Mouse (Mus musculus) 3134 (cell line): ENCODE data around the gene Gnb4.
A peak's percentile ranks its signal among the peaks of the same experiment; 100 is the strongest.

Source experiments
- DNase-seq: peaks from one replicate; pipeline ENCODE4 v3.0.0-alpha.2; 2011; ENCODE audit warnings: low spot score; ENCODE audit not compliant: insufficient read length; ENCODE audit errors: extremely low read depth

Gene Gnb4

DNA sequence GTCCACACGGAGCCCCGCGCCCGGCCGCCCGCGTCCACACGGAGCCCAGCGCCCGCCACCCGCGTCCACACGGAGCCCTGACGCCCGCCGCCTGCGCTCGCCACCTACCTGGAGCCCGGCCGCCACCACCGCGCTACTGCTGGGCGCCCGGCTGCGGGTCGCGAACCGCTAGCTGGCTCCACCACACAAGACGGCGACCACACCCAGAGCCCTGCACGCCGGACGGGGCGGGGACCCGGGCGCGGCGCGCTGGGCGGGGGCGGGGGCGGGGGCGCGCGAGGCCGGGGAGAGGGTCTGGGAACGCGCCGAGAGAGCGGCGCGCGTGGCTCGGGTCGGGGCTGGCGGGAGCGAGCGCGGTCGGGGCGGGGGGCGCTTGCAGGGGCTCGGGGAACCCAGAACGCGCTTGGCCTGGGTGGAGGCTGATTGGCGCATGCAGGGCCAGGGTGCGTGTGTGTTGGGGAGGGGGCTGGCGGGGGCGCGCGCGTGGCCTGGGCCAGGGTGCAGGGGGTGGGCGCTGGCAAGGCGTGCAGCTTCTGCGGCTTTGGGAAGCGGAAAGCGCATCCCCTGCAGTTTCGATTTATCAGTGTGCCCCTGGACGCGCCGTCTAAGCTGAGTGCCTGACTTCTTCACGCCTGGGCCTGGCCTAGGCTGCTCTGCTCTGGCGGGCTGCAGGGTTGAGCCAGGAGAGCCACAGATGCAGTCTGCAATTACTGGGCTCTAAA is at the start of gene Gnb4:
Gene Gnb4 (minus strand): TSS at position 255 of the 722 bp plus-strand sequence.
- peak; percentile 57 for DNase-seq

DNA sequence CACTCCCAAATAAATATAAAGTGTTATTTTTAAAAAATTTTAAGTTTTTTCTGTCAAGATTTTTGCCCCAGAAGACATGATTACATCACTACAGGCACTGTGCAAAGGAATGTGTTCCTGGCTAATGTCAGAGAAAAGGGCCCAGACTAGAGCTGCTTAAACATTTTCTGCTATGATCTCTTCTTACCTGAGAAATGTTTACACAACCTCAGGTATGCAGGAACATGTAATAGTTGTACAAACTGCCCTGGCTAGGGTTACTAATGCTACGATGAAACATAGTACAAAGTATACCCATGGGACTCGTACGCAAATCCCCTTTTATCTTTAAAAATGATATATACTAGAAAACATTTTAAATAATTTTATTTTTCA is 45.2 kb upstream of the Gnb4 start:
- DNase-seq = no peak

DNA sequence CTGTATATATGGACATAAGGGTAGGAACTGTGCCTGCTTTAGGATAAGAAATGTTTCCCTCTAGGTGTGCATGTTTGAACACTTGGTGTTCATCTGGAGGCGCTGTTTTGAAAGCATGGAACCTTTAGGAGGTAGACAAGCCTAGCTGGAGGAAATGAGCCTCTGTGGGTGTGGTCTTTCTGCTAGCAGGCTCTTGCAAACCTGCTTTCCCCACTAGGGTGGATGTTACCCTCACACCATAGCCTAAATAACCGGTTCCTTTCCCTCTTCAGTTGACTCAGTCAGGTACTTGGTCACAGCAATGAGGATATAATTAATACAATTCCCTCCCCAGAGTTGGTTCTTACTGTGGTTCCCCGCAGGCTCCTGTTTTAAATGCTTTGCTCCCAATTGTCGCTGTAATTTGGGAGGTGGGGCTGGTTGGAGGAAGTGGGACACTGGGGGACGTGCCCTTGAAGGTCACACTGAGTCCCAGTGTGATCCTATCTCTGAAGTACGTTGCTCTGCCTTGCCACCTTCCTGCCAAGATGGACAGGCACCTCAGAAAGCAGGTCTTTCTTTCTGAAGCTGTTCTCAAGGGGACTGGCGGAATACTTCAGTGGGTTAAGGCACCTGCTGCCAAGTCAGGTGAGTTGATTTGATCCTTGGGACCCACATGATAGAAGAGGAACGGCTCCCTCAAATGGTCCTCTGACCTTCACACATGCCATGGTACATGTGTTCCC is 44.6 kb upstream of the Gnb4 start:
- DNase-seq = no peak

DNA sequence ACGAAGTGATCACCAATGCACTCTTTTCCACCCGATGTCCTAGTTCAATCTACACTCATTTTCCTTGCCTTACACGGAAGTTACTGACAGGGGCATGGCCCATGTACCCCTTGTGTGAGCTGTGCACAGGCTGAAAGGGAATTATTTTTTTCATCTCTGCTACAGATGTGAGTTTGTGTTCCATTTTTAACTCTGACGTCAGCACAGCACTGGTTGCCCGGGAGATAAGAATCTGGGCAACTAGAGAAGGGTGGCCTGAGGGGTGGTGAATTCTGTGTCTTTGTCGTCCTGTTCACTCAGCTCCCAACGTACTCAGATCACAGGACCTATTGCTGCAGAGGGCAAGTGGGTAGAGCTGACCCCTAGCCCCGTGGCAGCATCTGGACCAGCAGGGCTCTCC is 43.9 kb upstream of the Gnb4 start:
- no peak for DNase-seq

- no peak for DNase-seq
These were observed 43.1 kb upstream of the Gnb4 start for GRCm38 (mm10) chr3:32659506-32659905.

GRCm38 (mm10) chr3:32658821-32659220 is 42.4 kb upstream of the Gnb4 start:
- DNase-seq = no peak

DNA sequence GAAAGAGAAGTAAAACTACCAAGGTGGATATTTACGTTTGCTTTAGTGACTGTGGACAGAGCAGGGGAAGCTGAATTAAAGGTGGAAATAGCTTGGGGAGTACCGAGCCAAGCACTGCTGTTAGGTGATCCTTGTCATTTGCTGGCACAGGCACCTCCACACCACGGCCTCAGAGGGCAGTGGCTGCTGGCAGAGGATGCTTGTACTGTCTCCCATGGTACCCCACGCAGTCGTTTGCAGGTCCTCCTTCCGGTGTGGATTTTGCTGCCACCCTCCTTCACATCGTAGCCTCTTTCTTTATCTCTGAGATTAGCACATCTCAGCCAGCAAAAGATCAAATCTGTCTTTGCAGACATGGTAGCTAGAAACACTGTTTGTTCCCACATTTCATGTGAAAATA is 42.0 kb upstream of the Gnb4 start:
- no peak for DNase-seq

DNA sequence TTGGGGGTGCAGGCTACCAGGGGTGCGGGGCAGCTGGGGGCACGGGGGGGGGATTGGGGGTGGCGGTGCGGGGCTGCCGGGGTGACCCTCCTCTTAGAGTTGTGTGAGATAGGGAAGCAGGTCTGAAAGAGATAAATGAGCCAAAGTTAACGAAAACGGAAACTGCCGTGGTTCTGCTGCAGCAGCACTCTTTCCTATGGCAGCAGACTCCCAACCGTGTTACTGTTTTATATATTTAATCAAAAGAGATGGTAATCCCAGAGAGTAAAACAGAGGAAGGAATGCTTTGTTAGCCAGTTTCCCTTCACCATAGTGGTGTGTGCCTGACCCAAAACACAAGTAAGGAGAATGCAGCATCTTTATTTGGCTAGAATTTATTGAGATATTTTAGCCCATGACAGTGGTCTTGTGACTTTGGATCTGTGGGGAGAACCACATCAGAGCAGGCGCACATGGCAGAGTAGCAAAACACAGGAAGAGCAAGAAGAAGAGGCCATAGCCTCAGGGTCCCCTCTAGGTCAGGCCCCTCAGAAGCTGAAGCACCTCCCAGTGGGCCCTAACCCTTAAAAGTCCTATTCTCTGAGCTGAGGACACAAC is 40.1 kb upstream of the Gnb4 start:
- DNase-seq = no peak

- DNase-seq = no peak
These were observed 39.6 kb upstream of the Gnb4 start for GRCm38 (mm10) chr3:32655994-32656393.

DNA sequence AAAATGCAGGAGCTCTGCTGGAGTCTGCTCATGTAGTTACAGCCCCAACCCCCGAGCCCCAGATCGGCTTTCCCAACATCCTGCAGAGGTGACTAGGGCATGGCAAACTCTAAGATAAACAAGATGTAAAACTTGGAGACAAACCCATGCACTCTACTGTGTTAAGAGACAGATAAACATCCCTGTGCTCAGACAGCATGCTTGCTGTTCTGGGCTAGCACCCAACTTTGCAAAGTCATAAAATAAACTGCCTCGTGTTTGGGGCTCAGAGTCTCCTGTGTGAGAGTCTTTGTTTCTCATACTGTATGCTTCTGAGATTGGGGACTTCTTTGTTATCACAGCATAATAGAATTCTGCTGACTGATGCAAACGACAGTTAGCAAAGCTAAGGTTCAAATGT is 36.4 kb upstream of the Gnb4 start:
- no peak for DNase-seq

- DNase-seq = no peak
These were observed 32.9 kb upstream of the Gnb4 start for GRCm38 (mm10) chr3:32649284-32649683.

DNA sequence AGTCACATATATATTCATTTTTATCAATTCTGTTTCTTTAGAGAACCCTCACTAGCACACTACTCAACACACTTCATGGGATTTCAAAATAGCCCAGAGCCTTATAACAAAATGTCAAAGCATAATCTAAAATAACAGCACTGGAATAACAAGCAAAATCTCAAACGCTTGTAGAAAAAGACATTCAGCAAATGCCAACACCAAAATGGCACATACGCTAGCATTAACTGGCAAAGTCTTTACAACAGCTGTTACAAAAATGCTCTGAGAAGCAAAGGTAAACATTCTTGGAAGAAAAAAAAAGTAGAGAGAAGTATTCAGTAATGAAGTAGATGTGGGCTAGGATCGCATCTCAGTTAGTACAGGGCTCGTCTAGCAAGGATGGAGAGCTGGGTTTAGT is 30.5 kb upstream of the Gnb4 start:
- no peak for DNase-seq

- DNase-seq = no peak
These were observed 28.4 kb upstream of the Gnb4 start for GRCm38 (mm10) chr3:32644751-32645150.

DNA sequence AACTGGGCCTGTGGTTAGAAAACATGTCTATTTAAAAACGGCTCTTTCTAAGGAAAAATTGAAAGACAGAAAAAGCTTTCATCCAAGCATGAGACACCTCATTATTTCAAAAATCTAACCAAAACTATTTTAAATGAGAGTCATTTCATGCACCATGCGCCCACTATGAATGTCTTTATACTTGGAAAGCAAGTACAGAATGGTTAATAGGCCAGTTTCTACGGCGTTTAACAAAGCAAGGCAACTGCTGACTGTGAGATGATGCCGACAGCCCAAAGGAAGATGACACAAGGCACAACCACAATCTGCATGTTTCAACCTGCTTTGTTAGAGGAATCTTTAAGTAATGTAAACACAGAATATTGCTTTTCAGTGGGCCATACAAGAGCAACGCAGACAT is 25.7 kb upstream of the Gnb4 start:
- no peak for DNase-seq

DNA sequence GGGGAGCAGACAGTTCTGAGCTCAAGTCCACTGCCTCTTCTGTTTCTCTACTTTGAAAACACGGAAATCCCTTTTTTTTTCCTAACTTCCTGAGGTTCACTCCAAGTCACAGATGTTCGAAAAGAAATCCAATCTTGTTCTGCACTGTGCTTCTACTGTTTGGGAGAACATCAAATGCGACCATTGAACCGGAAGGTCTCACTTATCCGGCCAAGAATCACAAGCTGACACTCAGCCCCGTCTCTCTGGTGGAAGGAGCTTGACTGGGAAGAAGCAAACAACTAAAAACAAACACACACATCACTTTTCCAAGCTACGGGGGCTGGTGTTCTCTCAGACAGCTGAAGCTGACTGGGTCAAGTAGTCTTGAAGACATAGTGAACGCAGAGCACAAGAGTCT is 21.9 kb upstream of the Gnb4 start:
- no peak for DNase-seq

- DNase-seq = no peak
These were observed 16.4 kb upstream of the Gnb4 start for GRCm38 (mm10) chr3:32632760-32633264.

- no peak for DNase-seq
These were observed 13.8 kb upstream of the Gnb4 start for GRCm38 (mm10) chr3:32630210-32630609.

DNA sequence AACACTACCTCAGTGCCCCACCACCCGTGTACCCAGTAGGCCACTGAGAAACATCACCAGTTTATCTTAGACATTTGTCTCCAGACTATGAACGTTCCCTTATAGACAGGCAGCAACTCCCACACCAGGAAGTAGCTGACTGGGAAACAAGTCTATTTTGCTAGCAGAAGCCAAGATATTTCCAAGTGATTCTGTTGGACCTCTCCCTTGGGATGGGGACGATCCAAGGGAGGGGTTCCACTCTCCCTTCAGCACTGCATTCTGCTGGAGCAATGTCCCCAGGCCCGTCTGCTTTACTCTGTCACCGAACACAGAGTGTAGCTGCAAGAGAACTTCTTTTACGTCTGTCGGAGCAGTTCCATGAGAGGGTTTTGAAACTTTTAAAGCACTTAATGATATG is 11.8 kb upstream of the Gnb4 start:
- no peak for DNase-seq

DNA sequence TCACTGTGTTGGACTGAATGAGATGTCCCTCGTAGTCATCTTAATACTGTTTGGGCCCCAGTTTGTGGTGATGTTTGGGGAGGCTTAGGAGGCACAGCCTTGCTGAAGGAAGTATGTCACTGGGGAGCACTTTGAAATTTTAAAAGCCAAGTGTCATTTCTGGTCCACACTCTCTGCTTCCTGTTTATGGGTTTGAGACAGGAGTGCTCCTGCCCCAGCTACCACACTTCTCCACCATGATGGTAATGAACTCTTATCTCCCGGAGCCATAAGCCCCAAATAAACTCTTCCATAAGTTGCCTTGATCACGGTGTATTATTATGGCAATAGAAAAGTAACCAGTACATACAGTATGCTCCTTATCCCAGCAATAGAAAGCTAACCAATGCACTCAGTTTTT is 5.7 kb upstream of the Gnb4 start:
- no peak for DNase-seq

- DNase-seq = no peak
These were observed 5.3 kb upstream of the Gnb4 start for GRCm38 (mm10) chr3:32621658-32622057.

DNA sequence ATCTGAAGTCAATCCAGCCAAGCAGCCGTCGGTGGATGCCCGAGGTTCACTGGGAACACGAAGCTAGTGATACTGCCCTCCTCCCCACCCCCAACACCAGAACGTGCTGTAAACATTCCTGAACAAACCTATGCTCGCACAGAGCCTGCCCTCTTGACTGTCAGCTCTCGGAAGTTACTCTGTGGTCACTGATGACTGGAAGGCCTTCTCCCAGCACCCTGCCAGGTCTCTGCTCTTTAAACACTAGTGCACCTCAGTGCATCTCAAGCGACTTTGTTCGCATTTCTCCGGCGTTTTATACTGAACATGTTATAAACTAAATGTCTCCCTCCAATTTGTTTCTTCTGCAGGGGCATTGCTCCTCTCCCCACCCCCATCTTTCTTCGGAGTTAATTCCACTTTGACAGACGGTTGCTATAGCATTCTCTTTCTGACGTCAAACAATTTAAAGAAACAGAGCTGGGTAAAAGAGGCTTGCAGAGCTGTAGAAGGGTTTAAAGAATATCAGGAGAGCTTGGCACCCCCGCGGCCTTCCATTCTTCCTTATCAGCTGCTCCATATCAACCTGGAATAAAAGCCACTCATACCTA is 763 bp upstream of the Gnb4 start:
- no peak for DNase-seq

DNA sequence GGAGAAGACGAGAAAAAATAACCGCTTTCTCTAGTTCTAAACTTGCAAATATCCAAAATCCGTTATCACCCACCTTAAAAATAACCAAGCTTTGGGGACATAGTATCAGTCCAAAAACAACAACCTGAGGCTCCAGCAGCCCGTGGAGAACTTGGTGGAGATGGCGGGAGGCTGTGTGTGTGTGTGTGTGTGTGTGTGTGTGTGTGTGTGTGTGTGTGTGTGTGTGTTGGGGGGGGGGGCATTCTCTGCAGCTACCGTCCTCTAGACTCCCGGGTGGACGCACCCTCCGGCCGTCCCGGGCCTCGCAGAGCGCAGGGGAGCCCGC is 417 bp downstream of the Gnb4 start:
- DNase-seq = no peak
